Mouse (Mus musculus): ENCODE measurements around the gene Magee1.
"Not testable (repeated sequence)": the region's sequence is repeated elsewhere in the genome, so short reads cannot be mapped to it uniquely, and the experiment has no call there.

Gene Magee1

GRCm38 (mm10) chrX:105120275-105121226, at the start of gene Magee1:
Magee1 (plus strand) TSS chrX:105120378.
- DNase-seq: peak; percentile 80

- no peak for DNase-seq
Observed at GRCm38 (mm10) chrX:105079151-105079550, 41.0 kb upstream of the Magee1 start.

- peak; percentile 95 for DNase-seq
Observed at GRCm38 (mm10) chrX:105079615-105080092, 40.5 kb upstream of the Magee1 start, which contains the start of gene Pbdc1. Pbdc1 (plus strand) TSS chrX:105079756.

GRCm38 (mm10) chrX:105080096-105080495, 40.1 kb upstream of the Magee1 start:
- DNase-seq: no peak

GRCm38 (mm10) chrX:105083013-105083412, 37.2 kb upstream of the Magee1 start:
- not testable (repeated sequence) for DNase-seq

GRCm38 (mm10) chrX:105104175-105104574, 16.0 kb upstream of the Magee1 start:
- DNase-seq: peak; percentile 70

GRCm38 (mm10) chrX:105114994-105115393, 5.2 kb upstream of the Magee1 start:
- DNase-seq: no peak

- peak; percentile 83 for DNase-seq
Observed at GRCm38 (mm10) chrX:105121227-105121865, 1.2 kb downstream of the Magee1 start.

GRCm38 (mm10) chrX:105124903-105125302, 4.7 kb downstream of the Magee1 start:
- DNase-seq: peak; percentile 61

- DNase-seq: peak; percentile 10
Observed at GRCm38 (mm10) chrX:105151872-105152461, 31.8 kb downstream of the Magee1 start.

- DNase-seq: not testable (repeated sequence)
Observed at GRCm38 (mm10) chrX:105165007-105165406, 44.8 kb downstream of the Magee1 start.

- peak; percentile 10 for DNase-seq
Observed at GRCm38 (mm10) chrX:105167217-105167616, 47.0 kb downstream of the Magee1 start.

All from retina, postnatal 1 day (tissue).